In the genomic region with DNA sequence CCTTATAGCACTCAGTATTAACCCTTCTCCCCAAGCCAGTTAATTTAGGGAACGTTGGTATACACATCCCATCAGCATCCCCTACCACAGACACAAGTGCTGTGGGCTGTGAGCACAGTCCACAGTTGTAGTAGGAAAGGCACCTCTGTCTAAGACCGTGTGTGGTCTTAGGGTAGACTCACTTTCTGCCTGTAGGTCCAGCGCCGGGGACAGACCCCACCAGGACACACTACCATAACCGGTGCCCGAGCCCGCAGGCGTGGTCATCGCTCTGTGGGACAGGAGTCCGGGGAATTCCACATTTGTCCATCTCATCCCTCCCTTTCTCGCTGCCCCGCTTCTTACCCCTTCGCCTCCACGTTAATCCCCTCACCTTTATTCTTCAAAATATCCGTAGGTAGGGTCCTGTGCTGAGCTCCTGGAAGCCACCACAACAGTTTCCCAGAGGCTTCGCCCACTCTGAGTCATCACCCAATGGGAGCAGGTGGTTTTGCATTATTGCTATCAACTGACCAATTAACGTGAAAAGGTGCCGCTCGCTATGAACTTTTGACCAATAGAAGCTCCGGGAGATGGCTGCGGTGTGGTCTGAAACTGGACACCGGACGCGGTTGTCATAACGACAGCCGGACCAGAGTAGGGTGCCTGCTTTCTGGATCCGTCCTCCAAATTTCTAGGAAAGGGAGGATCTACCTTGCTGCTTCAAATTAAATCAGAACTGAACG, we compare ENCODE assay signal across 8 mouse cellular contexts. TPM values are rescaled to one million over a fixed set of nuclear protein-coding genes. Genes with fewer than 3 reads are reported as not detected.
DNase-seq lines count a peak whose midpoint lies in the region; ATAC-seq lines count a peak whose summit lies in the region.

Gene Dnaaf3 (minus strand): TSS at position 449 of the 725 bp plus-strand sequence.

- peak; percentile 44 for DNase-seq in MN1 (ENCODE audit: low spot score)
- DNase-seq in embryo, embryonic 10.5 days (ENCODE audit: low spot score): peak; percentile 96
- peak; percentile 59 to 75 for DNase-seq in heart, adult 9 months (ENCODE audit: low spot score in 2 of 2)
- DNase-seq in kidney, adult 8-10 months: peak; percentile 79 to 84
- peak; percentile 84 for DNase-seq in ovary, adult 18-20 months (ENCODE audit: low spot score)
- no peak for DNase-seq in right cerebral cortex, postnatal 36 days (ENCODE audit: low spot score in 2 of 2)
- no peak for DNase-seq in layer of hippocampus, postnatal 36 days

- H3K4me3 ChIP-seq in lung, embryonic 15.5 days: peak within 1 kb of the TSS; percentile 42

- no peaks in the 10 kb centered on the region for H3K9me3 ChIP-seq in lung, embryonic 15.5 days

- peaks cover 4% of the 10 kb centered on the region for H3K4me1 ChIP-seq in lung, embryonic 15.5 days

- no peak within 1 kb of the TSS for H3K27ac ChIP-seq in lung, embryonic 15.5 days

- peak; percentile 89; the same call in 1 of the 2 replicates for ATAC-seq in lung, embryonic 15.5 days (ENCODE audit: borderline replicate concordance, extremely low read depth, low FRiP score, low TSS enrichment)

- peak within 1 kb of the TSS; percentile 66 for H3K4me2 ChIP-seq in lung, embryonic 15.5 days

- H3K36me3 ChIP-seq in lung, embryonic 15.5 days: no peaks in the 10 kb centered on the region

- WGBS in lung, embryonic 15.5 days: 5% methylated on average over 28 of the region's 28 CpGs

- H3K9ac ChIP-seq in lung, embryonic 15.5 days: peak within 1 kb of the TSS; percentile 33

- no peaks in the 10 kb centered on the region for H3K27me3 ChIP-seq in lung, embryonic 15.5 days

RNA-seq across cellular contexts. Expression of gene Dnaaf3, which starts in this region (rescaled TPM):
- polyA plus RNA-seq in lung, embryonic 15.5 days (2015; fragmentation: Nextera tagmentation; extraction: Ambion mirVana): 2.9 and 3.2 TPM in 2 replicates
- under 1 TPM; 0.38 to 0.65 TPM for total RNA-seq in layer of hippocampus, postnatal 36 days (2021)

Comparison
In these comparisons a context has a peak if more than half of its experiments do, and no peak if none do; other contexts are left out.
1. DNase-seq: peak in MN1 (single experiment), embryo, embryonic 10.5 days (single experiment), heart, adult 9 months (2 of 2), kidney, adult 8-10 months (2 of 2) and ovary, adult 18-20 months (single experiment); none in right cerebral cortex, postnatal 36 days (0 of 2) and layer of hippocampus, postnatal 36 days (0 of 2).